Mouse (Mus musculus): ENCODE results near the gene BC035044.
"Not testable (repeated sequence)": the region's sequence is repeated elsewhere in the genome, so short reads cannot be mapped to it uniquely, and the experiment has no call there.

The BC035044 gene

GRCm38 (mm10) chr6:128890948-128891355 lies at the start of gene BC035044:
Gene BC035044, minus strand, starts transcription at chr6:128891126.
- no peak for DNase-seq

GRCm38 (mm10) chr6:128935889-128936665 lies 45.2 kb upstream of the BC035044 start:
- not testable (repeated sequence) for DNase-seq

- DNase-seq: not testable (repeated sequence)
These were observed 43.2 kb upstream of the BC035044 start, which contains the start of gene Clec2g for GRCm38 (mm10) chr6:128934081-128934480. Gene Clec2g, plus strand, starts transcription at chr6:128934381.

GRCm38 (mm10) chr6:128933050-128933449 lies 42.1 kb upstream of the BC035044 start:
- DNase-seq: no peak

- no peak for DNase-seq
These were observed 26.4 kb upstream of the BC035044 start for GRCm38 (mm10) chr6:128917322-128917721.

- no peak for DNase-seq
These were observed 22.8 kb upstream of the BC035044 start for GRCm38 (mm10) chr6:128913598-128914254.

- not testable (repeated sequence) for DNase-seq
These were observed 10.0 kb upstream of the BC035044 start for GRCm38 (mm10) chr6:128900796-128901552.

GRCm38 (mm10) chr6:128900044-128900443 lies 9.1 kb upstream of the BC035044 start:
- no peak for DNase-seq

- DNase-seq: no peak
These were observed 4.6 kb upstream of the BC035044 start for GRCm38 (mm10) chr6:128895404-128896001.

GRCm38 (mm10) chr6:128888834-128889233 lies 2.1 kb downstream of the BC035044 start:
- no peak for DNase-seq

- peak in 1 of 2 experiments; percentile 12 for DNase-seq
These were observed 3.7 kb downstream of the BC035044 start, which contains the start of gene Clec2i for GRCm38 (mm10) chr6:128887091-128887790. Gene Clec2i, plus strand, starts transcription at chr6:128887588.

GRCm38 (mm10) chr6:128871910-128872610 lies 18.9 kb downstream of the BC035044 start:
- no peak for DNase-seq

- no peak for DNase-seq
These were observed 22.1 kb downstream of the BC035044 start for GRCm38 (mm10) chr6:128868861-128869260.

GRCm38 (mm10) chr6:128857976-128858375 lies 33.0 kb downstream of the BC035044 start:
- DNase-seq: no peak

- peak; percentile 90 to 92 for DNase-seq
These were observed 34.7 kb downstream of the BC035044 start for GRCm38 (mm10) chr6:128856250-128856649.

GRCm38 (mm10) chr6:128855477-128855876 lies 35.4 kb downstream of the BC035044 start:
- DNase-seq: peak in 1 of 2 experiments; percentile 52

GRCm38 (mm10) chr6:128854895-128855294 lies 36.0 kb downstream of the BC035044 start:
- no peak for DNase-seq

- DNase-seq: peak; percentile 64 to 88
These were observed 36.7 kb downstream of the BC035044 start for GRCm38 (mm10) chr6:128854024-128854820.

GRCm38 (mm10) chr6:128852766-128853165 lies 38.2 kb downstream of the BC035044 start:
- no peak for DNase-seq

GRCm38 (mm10) chr6:128851151-128851550 lies 39.8 kb downstream of the BC035044 start:
- no peak for DNase-seq

Measured in kidney, postnatal 36 days (tissue).